ENCODE assay signal across 10 mouse cellular contexts in the genomic region with DNA sequence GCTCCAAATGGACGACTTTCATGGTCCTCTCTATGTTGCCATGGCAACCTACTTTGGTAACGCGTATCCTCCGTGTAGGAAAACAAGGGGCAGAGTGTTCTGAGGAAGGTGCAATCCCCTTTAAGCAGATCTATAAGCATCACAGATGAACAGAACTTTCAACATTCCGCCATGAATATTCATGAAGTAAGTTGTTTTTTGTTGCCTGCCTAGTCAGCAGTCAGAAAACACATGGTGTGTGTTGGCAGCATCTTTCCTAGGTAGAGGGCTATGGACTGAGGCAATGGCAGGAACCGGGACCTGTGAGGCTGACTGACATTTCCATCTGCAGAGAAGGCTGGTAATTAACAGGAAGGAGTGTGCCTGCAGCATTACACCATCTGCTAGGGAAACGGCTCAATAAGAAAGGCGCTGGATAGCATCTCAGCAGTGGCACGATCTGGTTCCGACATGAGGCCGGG.
A peak's percentile ranks its signal among the peaks of the same experiment; 100 is the strongest.
DNase-seq lines count a peak whose midpoint lies in the region.
"Had no signal": no experiment of that assay in that cellular context is flagged by ENCODE, and none has a peak within 500 bp of the region (broad histone marks: within the 10 kb centered on the region; RNA-seq: fewer than 3 reads in every experiment).

No protein-coding gene starts in this region.

- DNase-seq in cerebellum, postnatal 14 days = peak; percentile 71 to 80
- DNase-seq in frontal cortex, adult 2 months (ENCODE audit: extremely low spot score in 1 of 2, low spot score in 1 of 2) = peak; percentile 72 to 73
- DNase-seq in left cerebral cortex, adult 18-20 months (ENCODE audit: low spot score in 2 of 2) = peak; percentile 40 to 69
- DNase-seq in retina, postnatal 1 day = peak; percentile 56
- no peak for DNase-seq in gastrocnemius, postnatal 36 days
- DNase-seq in heart, embryonic 10.5 days (ENCODE audit: low spot score) = no peak
- no peak for DNase-seq in heart, postnatal 10 days
- DNase-seq in kidney, adult 18-20 months = no peak

- 68% methylated on average over 11 of the region's 11 CpGs for WGBS in heart, embryonic 10.5 days

- no peaks in the 10 kb centered on the region for H3K27me3 ChIP-seq in heart, embryonic 10.5 days (ENCODE audit: insufficient read depth, poor library complexity, severe bottlenecking)
- H3K27me3 ChIP-seq: Patski had no signal

- H3K9me3 ChIP-seq in heart, embryonic 10.5 days = no peaks in the 10 kb centered on the region

- H3K36me3 ChIP-seq in heart, embryonic 10.5 days = no peaks in the 10 kb centered on the region

- no peak overlapping the region for H3K4me3 ChIP-seq in heart, embryonic 10.5 days

- no peak overlapping the region for H3K27ac ChIP-seq in heart, embryonic 10.5 days
- H3K27ac ChIP-seq: liver, embryonic 14.5 days had no signal

- no peaks in the 10 kb centered on the region for H3K4me1 ChIP-seq in heart, embryonic 10.5 days

- intact Hi-C loops in gastrocnemius, postnatal 36 days (cut with DNase I) = no loop called here
- intact Hi-C loops in heart, postnatal 10 days (cut with DNase I) = no loop called here

Comparison
In these comparisons a context has a peak if more than half of its experiments do, and no peak if none do; other contexts are left out.
1. DNase-seq: peak in cerebellum, postnatal 14 days (2 of 2), frontal cortex, adult 2 months (2 of 2), left cerebral cortex, adult 18-20 months (2 of 2) and retina, postnatal 1 day (single experiment); none in gastrocnemius, postnatal 36 days (0 of 2), heart, embryonic 10.5 days (single experiment), heart, postnatal 10 days (0 of 2) and kidney, adult 18-20 months (single experiment).